Mouse (Mus musculus) embryonic facial prominence, embryonic 14.5 days (tissue): ENCODE results near the gene Mustn1. TPM values are rescaled to one million over a fixed set of nuclear protein-coding genes. Genes with fewer than 3 reads are reported as not detected.

Source experiments
- ATAC-seq: fragments of 200-750 bp; cut with Nextera tagmentation; 2 replicates; pipeline ENCODE4 v1.8.0; 2017; ENCODE audit warnings: low read depth, moderate number of reproducible peaks, moderate TSS enrichment
- DNase-seq: peaks from one replicate; pipeline ENCODE4 v3.0.0-alpha.2; 2015; ENCODE audit warnings: low spot score
- H3K27ac ChIP-seq: fragments of 300-500 bp; sonication (generic); replicated peaks from 2 replicates; pipeline ENCODE4 v1.5.1; 2014; ENCODE audit warnings: low read depth, mild to moderate bottlenecking, low read length, moderate library complexity
- H3K27me3 ChIP-seq: fragments of 300-500 bp; sonication (generic); replicated peaks from 2 replicates; pipeline ENCODE4 v1.6.1; 2014; ENCODE audit warnings: low read length; ENCODE audit not compliant: control insufficient read depth, insufficient read depth
- H3K36me3 ChIP-seq: fragments of 300-500 bp; sonication (generic); 2 replicates; pipeline ENCODE4 v1.6.1; 2014; ENCODE audit warnings: low read length, mixed read lengths; ENCODE audit not compliant: control insufficient read depth, insufficient read depth
- H3K4me1 ChIP-seq: fragments of 300-500 bp; sonication (generic); 2 replicates; pipeline ENCODE4 v1.6.1; 2014; ENCODE audit warnings: antibody characterized with exemption, low read length; ENCODE audit not compliant: control insufficient read depth, insufficient read depth
- H3K4me2 ChIP-seq: fragments of 300-500 bp; sonication (generic); 2 replicates; pipeline ENCODE4 v1.6.1; 2014; ENCODE audit warnings: low read depth, mild to moderate bottlenecking, low read length, moderate library complexity, mixed read lengths
- H3K4me3 ChIP-seq: fragments of 300-500 bp; sonication (generic); 2 replicates; pipeline ENCODE4 v1.5.1; 2014; ENCODE audit warnings: low read depth, mild to moderate bottlenecking, low read length
- H3K9ac ChIP-seq: fragments of 300-500 bp; sonication (generic); 2 replicates; pipeline ENCODE4 v1.6.1; 2014; ENCODE audit warnings: low read depth, mild to moderate bottlenecking, low read length, moderate library complexity, mixed read lengths
- H3K9me3 ChIP-seq: fragments of 300-500 bp; sonication (generic); 2 replicates; pipeline ENCODE4 v1.6.1; 2016; ENCODE audit warnings: low read length; ENCODE audit not compliant: control insufficient read depth
- WGBS: fragments of 180-500 bp; shearing (Covaris S2); extraction: QIAGEN DNeasy Blood & Tissue Kit; methylation state at CpG from one replicate; pipeline ENCODE4 v1.1.7; 2014; 5-methylcytosine and 5-hydroxymethylcytosine counted together
- polyA plus RNA-seq: library from polyadenylated mRNA; unstranded; fragments of >200 nt; fragmentation: Nextera tagmentation; extraction: Ambion mirVana; gene quantifications from 2 replicates; pipeline ENCODE4 v1.2.1, GENCODE M21; 2014

The Mustn1 gene
- polyA plus RNA-seq, 1 experiment from 2014 or later, result 43.6 TPM

DNA sequence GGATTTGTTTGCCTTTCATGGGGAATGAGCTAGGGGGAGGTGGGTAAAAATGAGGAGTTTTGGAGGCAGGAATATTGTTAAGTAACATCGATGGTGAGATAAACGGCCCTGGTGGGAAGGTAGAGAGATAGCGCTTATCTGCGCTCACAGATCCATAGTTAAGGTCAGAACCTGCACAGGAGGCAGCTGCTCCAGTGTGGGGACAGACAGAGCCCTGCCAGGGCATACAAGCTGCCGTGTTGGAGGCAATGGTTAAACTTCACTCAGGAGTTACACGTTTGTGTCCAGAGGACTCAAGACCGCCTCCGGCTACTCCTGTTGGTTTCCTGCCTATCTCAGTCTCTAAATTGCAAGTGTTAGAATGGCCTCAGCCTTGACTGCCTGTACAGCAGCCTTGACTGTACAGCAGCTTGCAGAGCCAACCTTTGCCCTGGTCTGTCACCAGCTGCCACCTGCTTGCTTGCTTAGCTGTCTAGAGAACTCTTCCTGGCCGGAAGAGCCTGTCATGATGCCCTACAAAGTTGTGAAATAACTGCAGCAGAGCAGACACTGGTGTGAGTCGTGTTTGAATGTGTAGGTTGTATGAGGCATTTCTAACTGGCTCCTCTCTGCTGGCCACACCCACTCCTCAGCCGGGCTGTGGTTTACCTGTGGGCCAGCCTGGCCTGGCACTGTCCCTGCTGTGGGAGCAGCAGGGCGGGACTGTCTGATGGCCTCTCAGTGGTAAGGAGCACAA lies 3.7 kb upstream of the Mustn1 start:
- Histone ChIP-seq H3K36me3 (peaks cover 47% of the 10 kb centered on the region), H3K4me3 (no peak overlapping the region), H3K4me2 (no peak overlapping the region), H3K4me1 (no peaks in the 10 kb centered on the region), H3K9ac (no peak overlapping the region), H3K27me3 (no peaks in the 10 kb centered on the region), H3K9me3 (no peaks in the 10 kb centered on the region), H3K27ac (no peak overlapping the region)
- ATAC-seq, result no peak
- DNase-seq, result peak; percentile 10
- WGBS, result 78% methylated on average over 12 of the region's 12 CpGs

DNA sequence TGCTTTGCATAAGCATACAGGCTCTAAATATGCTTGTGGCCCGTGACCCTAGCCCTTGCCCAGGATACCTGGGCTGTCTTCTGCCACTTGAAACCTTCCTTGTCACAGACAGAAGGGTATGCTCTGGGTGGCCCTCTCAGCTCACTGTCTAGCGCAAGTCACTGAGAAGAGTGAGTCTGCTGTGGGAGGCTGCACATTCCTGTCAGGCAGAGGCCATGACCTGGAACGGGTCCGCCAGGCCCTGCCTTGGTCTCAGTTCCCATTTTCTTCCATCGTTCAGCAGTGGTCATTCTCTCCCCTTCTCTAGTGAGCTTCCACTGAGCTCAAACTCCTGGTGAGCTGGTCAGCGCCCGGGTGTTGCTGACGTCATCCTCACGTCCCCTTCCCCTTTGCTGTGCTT lies 3.0 kb upstream of the Mustn1 start:
- no peak for ATAC-seq
- H3K9me3 ChIP-seq, result no peaks in the 10 kb centered on the region
- WGBS, result 80% methylated on average over 9 of the region's 9 CpGs
- DNase-seq, result no peak
- no peak overlapping the region for H3K4me2 ChIP-seq
- H3K9ac ChIP-seq, result no peak overlapping the region
- no peaks in the 10 kb centered on the region for H3K27me3 ChIP-seq
- peaks cover 47% of the 10 kb centered on the region for H3K36me3 ChIP-seq
- no peaks in the 10 kb centered on the region for H3K4me1 ChIP-seq
- H3K4me3 ChIP-seq, result no peak overlapping the region
- H3K27ac ChIP-seq, result no peak overlapping the region

- DNase-seq (no peak), ATAC-seq (no peak)
- Histone ChIP-seq H3K27me3 (no peaks in the 10 kb centered on the region), H3K36me3 (peaks cover 43% of the 10 kb centered on the region), H3K4me3 (no peak overlapping the region), H3K27ac (no peak overlapping the region), H3K4me1 (no peaks in the 10 kb centered on the region), H3K9me3 (no peaks in the 10 kb centered on the region), H3K4me2 (no peak overlapping the region), H3K9ac (no peak overlapping the region)
- WGBS, result 82% methylated on average over 10 of the region's 10 CpGs
These were observed 2.5 kb upstream of the Mustn1 start for GRCm38 (mm10) chr14:30876451-30876850.

DNA sequence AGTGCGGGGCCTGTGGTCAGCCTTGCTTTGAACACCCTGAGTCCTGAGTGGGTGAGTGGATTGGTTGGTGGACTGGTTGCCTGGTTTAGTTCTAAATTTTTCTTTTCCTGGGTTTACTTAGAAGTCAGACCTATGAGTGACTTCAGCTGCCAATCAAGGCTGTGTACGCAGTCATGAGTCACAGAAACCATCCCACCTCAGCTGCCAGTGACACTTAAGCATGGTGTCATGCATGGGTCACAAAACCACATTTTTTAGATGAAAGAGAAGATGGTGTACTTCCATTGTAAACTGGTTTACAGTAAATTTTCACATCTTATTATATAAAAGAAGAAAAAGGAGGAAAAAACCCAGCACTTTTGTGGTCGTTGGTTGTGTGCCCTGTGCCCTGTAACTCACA lies 1.2 kb upstream of the Mustn1 start:
- no peak overlapping the region for H3K4me3 ChIP-seq
- H3K9me3 ChIP-seq, result no peaks in the 10 kb centered on the region
- no peak overlapping the region for H3K9ac ChIP-seq
- WGBS, result 89% methylated on average over 3 of the region's 3 CpGs
- H3K4me2 ChIP-seq, result no peak overlapping the region
- peaks cover 36% of the 10 kb centered on the region for H3K36me3 ChIP-seq
- DNase-seq, result no peak
- no peaks in the 10 kb centered on the region for H3K4me1 ChIP-seq
- ATAC-seq, result no peak
- H3K27me3 ChIP-seq, result no peaks in the 10 kb centered on the region
- H3K27ac ChIP-seq, result no peak overlapping the region

DNA sequence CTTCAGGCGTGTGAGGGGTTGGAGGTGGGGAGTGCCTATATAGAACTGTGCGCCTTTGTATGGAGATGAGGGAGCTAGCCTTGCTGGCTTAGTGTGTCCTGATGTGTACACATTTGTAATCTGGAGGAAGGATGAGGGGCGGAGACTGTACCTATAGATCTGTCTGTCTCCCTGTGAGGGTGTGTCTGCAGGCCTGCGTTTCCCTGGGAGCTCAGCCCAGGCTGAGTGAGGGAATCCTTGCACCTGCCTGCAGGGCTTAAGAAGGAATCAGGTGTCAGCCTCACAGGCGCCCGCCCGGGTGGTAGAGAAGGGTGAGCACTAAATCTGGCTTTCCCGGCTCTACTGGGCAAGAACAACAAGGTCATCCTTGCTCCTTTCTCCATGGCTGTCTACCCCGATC lies 794 bp downstream of the Mustn1 start:
- peak; percentile 79 for DNase-seq
- Histone ChIP-seq H3K4me3 (no peak overlapping the region), H3K27me3 (no peaks in the 10 kb centered on the region), H3K9me3 (no peaks in the 10 kb centered on the region), H3K4me2 (no peak overlapping the region), H3K4me1 (no peaks in the 10 kb centered on the region), H3K36me3 (peaks cover 16% of the 10 kb centered on the region; the same call in 1 of the 2 replicates), H3K27ac (peak overlapping the region; percentile 46; the same call in 1 of the 2 replicates), H3K9ac (no peak overlapping the region)
- WGBS, result 49% methylated on average over 9 of the region's 9 CpGs
- ATAC-seq, result peak; percentile 86

DNA sequence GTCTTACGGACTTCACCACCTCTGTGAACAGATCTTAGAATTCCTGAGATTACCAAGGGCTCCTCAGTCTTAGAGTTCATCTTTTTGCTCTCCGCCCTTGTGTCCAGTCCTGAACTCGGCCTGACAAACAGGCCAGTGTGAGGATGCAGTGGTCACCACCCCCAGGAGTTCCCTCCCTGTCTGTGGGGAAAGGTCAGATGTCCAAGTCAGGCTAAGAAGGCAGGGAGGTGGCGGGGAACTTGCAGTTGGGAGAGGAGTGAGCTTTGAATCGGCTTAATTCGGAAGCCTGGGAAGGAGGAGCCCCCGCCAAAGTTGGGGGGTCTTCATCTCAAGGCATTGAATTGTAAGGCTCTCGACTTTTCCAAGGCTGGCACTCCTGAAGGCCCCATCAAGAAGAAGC lies 1.3 kb downstream of the Mustn1 start:
- Histone ChIP-seq H3K9ac (no peak overlapping the region), H3K27ac (peak overlapping the region; percentile 21; the same call in 1 of the 2 replicates), H3K36me3 (peaks cover 15% of the 10 kb centered on the region; the same call in 1 of the 2 replicates), H3K27me3 (no peaks in the 10 kb centered on the region), H3K4me1 (no peaks in the 10 kb centered on the region), H3K4me2 (0 out of 2 replicates have a peak overlapping the region, but pooled peaks have one; percentile 7), H3K9me3 (no peaks in the 10 kb centered on the region), H3K4me3 (no peak overlapping the region)
- DNase-seq (no peak), ATAC-seq (no peak)
- 61% methylated on average over 8 of the region's 8 CpGs for WGBS

DNA sequence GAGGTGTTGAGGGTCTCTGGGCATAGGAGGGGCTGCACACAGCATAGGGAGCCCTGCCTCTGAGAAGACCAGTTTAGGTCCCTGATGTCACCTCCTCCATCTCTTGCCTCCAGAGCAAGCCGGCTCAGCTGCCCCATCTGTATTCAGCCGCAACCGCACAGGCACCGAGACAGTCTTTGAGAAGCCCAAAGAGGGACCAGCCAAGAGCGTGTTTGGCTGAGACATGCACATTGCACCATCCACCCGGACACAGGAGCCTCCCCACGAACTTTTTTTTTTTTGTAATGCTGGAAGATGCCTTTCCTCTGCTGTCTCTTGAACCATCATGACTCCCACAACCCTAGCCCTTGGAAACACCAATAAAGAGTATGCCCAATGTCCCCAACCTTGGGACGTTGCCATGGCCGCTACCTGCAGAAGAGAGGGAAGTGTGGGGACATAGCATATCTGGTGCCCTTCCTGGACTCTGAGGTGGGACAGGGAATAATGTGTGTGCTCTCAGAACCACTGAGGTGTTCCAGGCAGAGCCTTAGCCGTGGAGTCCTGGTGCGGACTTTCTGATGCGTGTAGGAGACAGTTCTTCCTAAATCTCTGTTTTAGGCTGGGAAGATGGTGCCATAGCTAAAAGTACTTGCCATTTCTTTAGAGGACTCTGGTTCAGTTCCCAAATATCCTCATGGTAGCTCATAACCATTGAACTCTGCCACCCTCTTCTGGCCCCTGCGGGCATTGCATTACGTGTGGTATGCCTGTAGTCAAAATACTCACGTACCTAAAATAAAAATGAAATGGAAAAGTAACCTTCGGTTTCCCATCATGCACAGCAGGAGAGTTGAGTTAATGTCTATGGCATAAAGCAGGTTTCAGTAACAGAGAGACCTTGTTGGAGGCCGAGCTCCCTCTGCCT lies 2.1 kb downstream of the Mustn1 start:
- WGBS, result 87% methylated on average over 17 of the region's 17 CpGs

DNA sequence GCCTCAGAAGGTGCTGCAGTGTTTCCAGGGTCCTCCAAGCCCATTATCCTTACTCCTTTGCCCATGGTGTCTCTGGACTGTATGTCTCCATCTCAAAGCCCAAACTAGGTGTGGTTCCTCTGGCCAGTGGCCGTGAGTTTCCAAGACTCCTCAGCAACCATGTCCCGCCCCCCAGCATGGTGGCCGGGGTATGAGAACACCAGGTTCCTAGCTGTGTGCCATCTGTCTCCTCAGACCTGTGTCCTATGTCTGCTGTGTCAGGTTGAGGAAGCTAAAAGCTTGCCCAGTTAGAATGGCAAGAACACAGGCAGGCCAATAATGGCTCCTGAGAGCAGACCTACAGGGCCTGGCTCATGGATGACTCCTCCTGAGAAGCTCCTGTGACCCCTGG lies 2.7 kb downstream of the Mustn1 start:
- Histone ChIP-seq H3K4me1 (no peaks in the 10 kb centered on the region), H3K27me3 (no peaks in the 10 kb centered on the region), H3K27ac (no peak overlapping the region), H3K36me3 (peaks cover 7% of the 10 kb centered on the region; the same call in 1 of the 2 replicates), H3K4me3 (no peak overlapping the region), H3K9me3 (no peaks in the 10 kb centered on the region), H3K4me2 (no peak overlapping the region), H3K9ac (no peak overlapping the region)
- no peak for ATAC-seq
- WGBS, result 88% methylated on average over 3 of the region's 3 CpGs
- DNase-seq, result no peak

More for the DNA sequence above, 2.1 kb downstream of the Mustn1 start:
- H3K4me2 ChIP-seq, result no peak overlapping the region
- no peaks in the 10 kb centered on the region for H3K27me3 ChIP-seq
- H3K9me3 ChIP-seq, result no peaks in the 10 kb centered on the region
- H3K4me1 ChIP-seq, result no peaks in the 10 kb centered on the region
- no peak overlapping the region for H3K27ac ChIP-seq
- peak; percentile 13 for DNase-seq
- H3K4me3 ChIP-seq, result no peak overlapping the region
- peaks cover 13% of the 10 kb centered on the region; the same call in 1 of the 2 replicates for H3K36me3 ChIP-seq
- no peak overlapping the region for H3K9ac ChIP-seq
- ATAC-seq, result no peak
